Mouse (Mus musculus) heart, postnatal 4 days (tissue): ENCODE data around the gene D330020A13Rik. TPM values are rescaled to one million over a fixed set of nuclear protein-coding genes. Genes with fewer than 3 reads are reported as not detected.

Source experiments
- DNase-seq: peaks from one replicate; pipeline ENCODE4 v3.0.0; 2021
- total RNA-seq, 2 experiments: library from RNA; stranded (reverse); gene quantifications; 2 replicates each; pipeline ENCODE4 v1.2.3; 2021

D330020A13Rik gene
- total RNA-seq, 2 experiments from 2014 or later: not detected

- DNase-seq: peak; percentile 62
Measured at GRCm38 (mm10) chr6:120301137-120301536, 7.0 kb downstream of the D330020A13Rik start.

GRCm38 (mm10) chr6:120302755-120303316 is 8.7 kb downstream of the D330020A13Rik start:
- DNase-seq: peak; percentile 29

GRCm38 (mm10) chr6:120306859-120307594 is 12.9 kb downstream of the D330020A13Rik start:
- DNase-seq: peak; percentile 22

GRCm38 (mm10) chr6:120309338-120309737 is 15.2 kb downstream of the D330020A13Rik start:
- no peak for DNase-seq

- DNase-seq: no peak
Measured at GRCm38 (mm10) chr6:120309787-120310186, 15.6 kb downstream of the D330020A13Rik start.

GRCm38 (mm10) chr6:120312443-120312842 is 18.3 kb downstream of the D330020A13Rik start:
- no peak for DNase-seq

GRCm38 (mm10) chr6:120318303-120318940 is 24.3 kb downstream of the D330020A13Rik start:
- DNase-seq: no peak

- DNase-seq: peak; percentile 26
Measured at GRCm38 (mm10) chr6:120319129-120319528, 25.0 kb downstream of the D330020A13Rik start.

- no peak for DNase-seq
Measured at GRCm38 (mm10) chr6:120320369-120320768, 26.2 kb downstream of the D330020A13Rik start.

- peak; percentile 73 for DNase-seq
Measured at GRCm38 (mm10) chr6:120324295-120324927, 30.2 kb downstream of the D330020A13Rik start.

- DNase-seq: no peak
Measured at GRCm38 (mm10) chr6:120332351-120332750, 38.2 kb downstream of the D330020A13Rik start.

GRCm38 (mm10) chr6:120343992-120344391 is 49.8 kb downstream of the D330020A13Rik start:
- no peak for DNase-seq

Other genes starting within 250 kb of the D330020A13Rik start
- not detected for gene Ninj2, start 201.0 kb upstream of the D330020A13Rik start, total RNA-seq
- under 1 TPM; 0.65 to 0.81 TPM for gene B4galnt3, start 195 bp downstream of the D330020A13Rik start, total RNA-seq
- gene Kdm5a, start 69.8 kb downstream of the D330020A13Rik start, total RNA-seq: 10 to 100 TPM; 44.8 to 45.7 TPM
- gene Ccdc77, start 70.0 kb downstream of the D330020A13Rik start, total RNA-seq: 10 to 100 TPM; 10.5 to 12.2 TPM
- gene Il17ra, start 168.9 kb downstream of the D330020A13Rik start, total RNA-seq: 1 to 10 TPM; 3.1 to 5.1 TPM
- under 1 TPM; 0.05 to 0.07 TPM for gene Tmem121b, start 199.4 kb downstream of the D330020A13Rik start, total RNA-seq
- 10 to 100 TPM; 15.2 to 17.6 TPM for gene Hdhd5, start 237.0 kb downstream of the D330020A13Rik start, total RNA-seq